Mouse (Mus musculus): ENCODE results near the gene Adra1d. TPM values are rescaled to one million over a fixed set of nuclear protein-coding genes. Genes with fewer than 3 reads are reported as not detected.

The Adra1d gene
- 2.0 and 2.2 TPM in 2 replicates for polyA plus RNA-seq (2015; fragmentation: Nextera tagmentation; extraction: Ambion mirVana)

- WGBS: under 1% methylated on average over 65 of the region's 82 CpGs
- H3K27me3 ChIP-seq: peaks cover 81% of the 10 kb centered on the region
- ATAC-seq (replicated peaks; ENCODE audit: low FRiP score): peak; percentile 81
- H3K4me3 ChIP-seq (replicated peaks): peak within 1 kb of the TSS; percentile 51
- no peaks in the 10 kb centered on the region for H3K9me3 ChIP-seq (replicated peaks)
- peaks cover 25% of the 10 kb centered on the region for H3K4me1 ChIP-seq
- peak within 1 kb of the TSS; percentile 84 for H3K4me2 ChIP-seq
- no peaks in the 10 kb centered on the region for H3K36me3 ChIP-seq
- no peak within 1 kb of the TSS for H3K27ac ChIP-seq
- peak within 1 kb of the TSS; percentile 27 for H3K9ac ChIP-seq
Observed at GRCm38 (mm10) chr2:131561891-131562585, at the start of gene Adra1d. Gene Adra1d, minus strand, starts transcription at chr2:131562283.

GRCm38 (mm10) chr2:131601881-131602280 lies 39.8 kb upstream of the Adra1d start:
- Histone ChIP-seq H3K9me3 (replicated peaks) (no peaks in the 10 kb centered on the region), H3K4me3 (replicated peaks) (no peak overlapping the region), H3K4me2 (no peak overlapping the region), H3K27me3 (no peaks in the 10 kb centered on the region), H3K9ac (no peak overlapping the region), H3K27ac (no peak overlapping the region), H3K4me1 (no peaks in the 10 kb centered on the region), H3K36me3 (no peaks in the 10 kb centered on the region)
- WGBS: 38% methylated on average over 2 of the region's 2 CpGs
- ATAC-seq (replicated peaks; ENCODE audit: low FRiP score): no peak

DNA sequence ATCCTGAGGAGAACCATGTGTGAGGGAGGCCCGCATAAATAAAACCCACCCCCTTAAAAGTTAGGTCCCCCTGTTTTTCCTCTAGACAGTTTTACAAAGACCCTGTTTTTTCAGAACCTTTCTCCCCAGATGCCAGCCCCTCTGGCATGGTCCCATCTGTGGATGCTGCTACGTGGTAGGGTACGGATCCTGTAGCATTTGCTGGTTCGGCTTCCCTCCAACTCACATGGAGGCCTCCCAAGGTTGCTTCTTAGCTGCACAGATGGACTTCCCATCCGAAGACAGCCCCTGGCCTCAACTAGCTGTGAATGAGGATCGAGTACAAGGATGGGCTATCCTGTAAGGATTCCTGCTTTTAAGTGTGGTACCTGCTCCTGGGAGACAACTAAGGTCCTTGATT lies 32.8 kb upstream of the Adra1d start:
- H3K9ac ChIP-seq: no peak overlapping the region
- 85% methylated on average over 6 of the region's 6 CpGs for WGBS
- no peak overlapping the region for H3K4me2 ChIP-seq
- H3K27me3 ChIP-seq: no peaks in the 10 kb centered on the region
- no peaks in the 10 kb centered on the region for H3K4me1 ChIP-seq
- ATAC-seq (replicated peaks; ENCODE audit: low FRiP score): no peak
- no peak overlapping the region for H3K4me3 ChIP-seq (replicated peaks)
- H3K27ac ChIP-seq: no peak overlapping the region
- H3K9me3 ChIP-seq (replicated peaks): no peaks in the 10 kb centered on the region
- H3K36me3 ChIP-seq: no peaks in the 10 kb centered on the region

DNA sequence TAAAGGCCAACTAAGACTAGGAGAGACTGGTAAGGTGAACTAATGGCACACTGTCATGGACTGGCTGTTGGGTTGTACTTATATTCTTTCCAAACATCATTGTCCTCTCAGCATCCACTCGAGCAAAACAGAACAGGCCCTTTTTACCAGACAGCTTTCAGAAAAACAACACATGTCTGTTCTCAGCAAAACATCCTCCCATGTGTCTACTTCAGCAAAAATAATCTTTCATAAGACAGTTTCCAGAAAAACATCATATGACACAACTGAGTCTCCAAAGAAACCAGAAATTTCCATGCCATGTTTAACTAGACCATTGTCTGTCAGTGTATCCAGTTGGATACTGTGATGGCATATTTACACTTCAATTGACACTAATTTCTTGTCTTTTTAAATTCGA lies 25.4 kb upstream of the Adra1d start:
- Histone ChIP-seq H3K27me3 (no peaks in the 10 kb centered on the region), H3K4me2 (no peak overlapping the region), H3K4me1 (no peaks in the 10 kb centered on the region), H3K9ac (no peak overlapping the region), H3K27ac (no peak overlapping the region), H3K9me3 (replicated peaks) (0 out of 2 replicates have a peak, but pooled peaks cover 3% of the 10 kb centered on the region), H3K36me3 (no peaks in the 10 kb centered on the region), H3K4me3 (replicated peaks) (no peak overlapping the region)
- no peak for ATAC-seq (replicated peaks; ENCODE audit: low FRiP score)
- WGBS: 78% methylated on average over 2 of the region's 2 CpGs

DNA sequence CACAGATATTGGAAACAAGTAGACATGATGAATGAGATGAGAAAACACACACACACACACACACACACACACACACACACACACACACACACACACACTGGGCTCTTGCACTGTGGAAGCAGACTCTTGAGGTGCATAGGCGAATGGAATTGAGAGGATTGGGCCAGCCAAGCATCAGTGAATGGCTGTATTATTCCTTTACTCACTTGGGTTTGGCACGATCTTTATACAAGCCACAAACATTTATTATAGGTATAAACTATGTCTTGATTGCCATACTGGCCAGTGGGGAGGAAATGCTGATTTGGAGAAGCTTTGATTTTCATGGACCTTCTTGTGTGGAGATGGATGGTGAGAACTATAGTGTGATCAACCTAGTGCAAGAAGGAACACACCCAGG lies 19.4 kb upstream of the Adra1d start:
- ATAC-seq (replicated peaks; ENCODE audit: low FRiP score): no peak
- Histone ChIP-seq H3K4me2 (no peak overlapping the region), H3K9ac (no peak overlapping the region), H3K27ac (no peak overlapping the region), H3K36me3 (no peaks in the 10 kb centered on the region), H3K4me3 (replicated peaks) (no peak overlapping the region), H3K27me3 (no peaks in the 10 kb centered on the region), H3K4me1 (no peaks in the 10 kb centered on the region), H3K9me3 (replicated peaks) (no peaks in the 10 kb centered on the region)
- WGBS: 83% methylated on average over 2 of the region's 2 CpGs

DNA sequence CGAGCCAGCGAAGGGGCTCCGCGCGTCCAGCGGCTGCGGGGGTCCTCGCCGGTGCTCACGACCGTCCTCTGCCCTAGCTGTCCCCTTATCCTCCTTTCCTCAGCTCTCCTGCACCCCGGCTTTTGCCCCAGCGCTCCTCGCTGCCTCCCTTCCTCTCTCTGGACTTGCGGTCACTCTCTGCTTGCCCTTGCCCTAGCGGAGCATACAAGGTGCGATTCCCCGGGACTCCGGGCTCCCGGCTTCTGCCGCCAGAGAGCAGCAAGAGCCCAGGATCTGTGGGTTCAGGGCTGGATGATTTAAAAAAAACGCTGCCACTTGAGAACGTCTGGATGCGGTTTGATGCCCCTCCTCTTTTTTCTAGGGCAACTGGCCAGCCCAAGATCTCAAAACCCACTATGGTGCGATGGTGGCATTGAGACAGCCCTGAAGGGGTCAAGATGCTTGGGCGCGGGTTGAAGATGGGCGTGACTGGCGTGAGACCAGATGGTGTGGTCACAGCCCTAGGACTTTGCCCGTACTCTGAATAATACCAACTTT lies 571 bp upstream of the Adra1d start:
- Histone ChIP-seq H3K4me2 (peak overlapping the region; percentile 84), H3K4me3 (replicated peaks) (peak overlapping the region; percentile 51), H3K9ac (peak overlapping the region; percentile 27; the same call in 1 of the 2 replicates), H3K27me3 (peaks cover 75% of the 10 kb centered on the region), H3K9me3 (replicated peaks) (no peaks in the 10 kb centered on the region), H3K36me3 (no peaks in the 10 kb centered on the region), H3K27ac (no peak overlapping the region), H3K4me1 (peaks cover 25% of the 10 kb centered on the region)
- WGBS: under 1% methylated on average over 21 of the region's 30 CpGs
- ATAC-seq (replicated peaks; ENCODE audit: low FRiP score): peak; percentile 89

DNA sequence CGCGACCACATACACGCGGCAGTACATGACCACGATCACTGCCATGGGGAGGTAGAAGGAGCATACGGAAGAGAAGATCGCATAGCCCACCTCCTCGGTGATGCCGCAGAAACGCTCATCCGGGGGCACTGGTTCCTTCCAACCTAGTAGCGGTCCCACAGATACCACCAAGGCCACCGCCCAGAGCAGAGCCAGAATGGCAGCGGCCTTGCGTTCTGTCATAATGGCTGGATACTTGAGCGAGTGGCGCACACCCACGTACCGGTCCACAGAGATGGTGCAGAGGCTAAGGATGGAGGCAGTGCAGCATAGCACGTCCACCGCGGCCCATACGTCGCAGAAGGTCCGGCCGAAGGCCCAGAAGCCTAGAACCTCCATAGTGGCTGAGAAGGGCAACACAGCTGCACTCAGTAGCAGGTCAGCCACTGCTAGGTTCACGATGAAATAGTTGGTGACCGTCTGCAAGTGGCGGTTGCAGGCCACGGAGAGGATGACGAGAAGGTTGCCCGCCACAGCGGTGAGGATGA lies 676 bp downstream of the Adra1d start:
- 5% methylated on average over 33 of the region's 33 CpGs for WGBS
- no peak for ATAC-seq (replicated peaks; ENCODE audit: low FRiP score)
- H3K4me1 ChIP-seq: peaks cover 25% of the 10 kb centered on the region

DNA sequence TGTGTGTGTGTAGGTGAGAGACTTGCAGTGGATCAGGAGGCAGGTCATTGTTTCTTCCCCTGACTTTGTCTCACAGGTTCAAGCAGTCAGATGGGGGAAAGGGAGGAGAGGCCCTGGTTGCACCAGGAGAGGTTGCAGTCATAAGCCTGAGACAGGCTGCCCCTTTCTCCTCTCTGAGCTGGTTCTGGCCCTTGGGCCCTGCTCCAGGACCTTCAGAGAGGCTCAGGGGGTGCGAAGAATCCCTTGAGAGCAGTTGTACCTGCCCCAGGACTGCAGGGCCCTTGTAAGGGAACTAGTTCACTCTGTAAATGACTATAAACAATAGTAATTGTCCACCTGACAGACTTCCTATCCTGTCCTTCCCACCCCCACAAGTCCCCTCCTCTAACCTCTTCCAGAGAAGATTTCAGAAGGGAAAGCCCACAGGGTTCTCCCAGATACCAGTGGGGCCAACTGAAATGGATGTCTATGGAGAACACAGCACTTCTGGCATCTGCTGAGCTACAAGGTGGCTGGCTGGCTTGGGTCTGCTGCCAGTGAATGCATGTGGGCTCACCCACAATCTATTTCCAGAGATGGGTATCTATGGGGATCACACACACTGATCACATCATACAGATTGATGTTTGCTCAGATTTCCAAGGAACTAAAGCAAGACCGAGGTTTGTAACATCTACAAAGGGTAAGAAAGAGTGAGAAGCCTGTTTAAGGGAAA lies 1.7 kb downstream of the Adra1d start:
- Histone ChIP-seq H3K27me3 (peaks cover 93% of the 10 kb centered on the region), H3K4me2 (peak overlapping the region; percentile 84), H3K27ac (no peak overlapping the region), H3K9ac (no peak overlapping the region), H3K4me1 (peaks cover 25% of the 10 kb centered on the region), H3K9me3 (replicated peaks) (no peaks in the 10 kb centered on the region), H3K36me3 (no peaks in the 10 kb centered on the region), H3K4me3 (replicated peaks) (peak overlapping the region; percentile 51)
- WGBS: 43% methylated on average over 2 of the region's 2 CpGs
- no peak for ATAC-seq (replicated peaks; ENCODE audit: low FRiP score)

More for the DNA sequence above, 676 bp downstream of the Adra1d start:
- H3K27me3 ChIP-seq: peaks cover 87% of the 10 kb centered on the region
- peak overlapping the region; percentile 27; the same call in 1 of the 2 replicates for H3K9ac ChIP-seq
- peak overlapping the region; percentile 84 for H3K4me2 ChIP-seq
- peak overlapping the region; percentile 51 for H3K4me3 ChIP-seq (replicated peaks)
- H3K36me3 ChIP-seq: no peaks in the 10 kb centered on the region
- H3K9me3 ChIP-seq (replicated peaks): no peaks in the 10 kb centered on the region
- H3K27ac ChIP-seq: no peak overlapping the region

GRCm38 (mm10) chr2:131557896-131558295 lies 4.2 kb downstream of the Adra1d start:
- H3K27me3 ChIP-seq: peaks cover 95% of the 10 kb centered on the region
- H3K9ac ChIP-seq: no peak overlapping the region
- H3K4me1 ChIP-seq: peaks cover 21% of the 10 kb centered on the region
- H3K9me3 ChIP-seq (replicated peaks): no peaks in the 10 kb centered on the region
- H3K4me2 ChIP-seq: no peak overlapping the region
- H3K4me3 ChIP-seq (replicated peaks): no peak overlapping the region
- no peak overlapping the region for H3K27ac ChIP-seq
- no peaks in the 10 kb centered on the region for H3K36me3 ChIP-seq
- ATAC-seq (replicated peaks; ENCODE audit: low FRiP score): no peak
- 80% methylated on average over 2 of the region's 2 CpGs for WGBS

DNA sequence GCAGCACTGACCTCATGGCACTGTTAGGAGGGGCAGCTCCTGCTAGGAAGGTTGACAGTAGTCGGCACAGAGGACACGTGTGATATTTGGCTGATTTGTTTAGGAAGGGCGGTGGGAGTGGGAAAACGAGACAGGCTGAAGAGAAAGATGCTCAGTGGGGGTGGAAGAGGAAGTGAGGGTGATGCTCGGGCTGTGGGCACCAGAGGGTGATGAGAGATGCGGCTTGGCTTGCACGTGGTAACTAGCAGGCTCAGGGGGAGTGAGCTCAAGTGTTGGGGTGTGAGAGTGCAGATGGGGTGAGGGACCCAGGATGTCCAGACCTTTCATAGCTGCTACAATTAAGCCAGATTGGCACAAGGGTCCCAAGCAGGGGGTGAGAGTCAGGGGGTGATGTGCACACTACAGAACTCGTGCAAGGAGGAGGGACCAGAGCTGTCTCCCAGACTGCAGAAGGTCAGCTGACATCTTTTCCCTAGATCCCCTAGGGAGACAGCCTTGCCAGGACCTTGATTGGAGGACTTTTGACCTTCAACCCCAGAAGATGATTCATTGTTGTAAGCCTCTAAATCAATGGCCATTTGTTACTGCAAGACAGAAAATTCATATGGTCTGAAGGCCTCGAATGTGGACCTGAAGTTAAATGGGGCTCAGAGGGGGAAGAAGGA lies 9.2 kb downstream of the Adra1d start:
- H3K4me1 ChIP-seq: no peaks in the 10 kb centered on the region
- H3K4me3 ChIP-seq (replicated peaks): no peak overlapping the region
- no peaks in the 10 kb centered on the region for H3K9me3 ChIP-seq (replicated peaks)
- H3K9ac ChIP-seq: no peak overlapping the region
- no peak overlapping the region for H3K27ac ChIP-seq
- H3K36me3 ChIP-seq: no peaks in the 10 kb centered on the region
- peaks cover 91% of the 10 kb centered on the region for H3K27me3 ChIP-seq
- no peak overlapping the region for H3K4me2 ChIP-seq
- 22% methylated on average over 9 of the region's 9 CpGs for WGBS
- ATAC-seq (replicated peaks; ENCODE audit: low FRiP score): no peak

GRCm38 (mm10) chr2:131551701-131552620 lies 10.1 kb downstream of the Adra1d start:
- H3K36me3 ChIP-seq: no peaks in the 10 kb centered on the region
- H3K27me3 ChIP-seq: peaks cover 91% of the 10 kb centered on the region
- ATAC-seq (replicated peaks; ENCODE audit: low FRiP score): no peak
- H3K4me1 ChIP-seq: peaks cover 2% of the 10 kb centered on the region; the same call in 1 of the 2 replicates
- no peak overlapping the region for H3K27ac ChIP-seq
- no peak overlapping the region for H3K4me2 ChIP-seq
- H3K9me3 ChIP-seq (replicated peaks): no peaks in the 10 kb centered on the region
- no peak overlapping the region for H3K9ac ChIP-seq
- no peak overlapping the region for H3K4me3 ChIP-seq (replicated peaks)
- 63% methylated on average over 7 of the region's 7 CpGs for WGBS

Data from kidney, embryonic 15.5 days (tissue).